10 mouse cellular contexts compared by ENCODE assay signal in genomic region chr16:56501513-56501912, GRCm38 (mm10). TPM values are rescaled to one million over a fixed set of nuclear protein-coding genes. Genes with fewer than 3 reads are reported as not detected.
DNase-seq lines count a peak whose midpoint lies in the region; ATAC-seq lines count a peak whose summit lies in the region.
"Had no signal": no experiment of that assay in that cellular context is flagged by ENCODE, and none has a peak within 500 bp of the region (broad histone marks: within the 10 kb centered on the region; RNA-seq: fewer than 3 reads in every experiment).

No protein-coding gene starts in this region.

- no peaks in the 10 kb centered on the region for H3K4me1 ChIP-seq in liver, embryonic 11.5 days (replicated peaks; ENCODE audit: control insufficient read depth, insufficient read depth, low read length)
- H3K4me1 ChIP-seq: midbrain, embryonic 13.5 days had no signal

- no peak overlapping the region for H3K4me3 ChIP-seq in liver, embryonic 11.5 days (ENCODE audit: low read depth, low read length)
- H3K4me3 ChIP-seq: midbrain, embryonic 13.5 days had no signal

- no peak for ATAC-seq in liver, embryonic 11.5 days (replicated peaks; ENCODE audit: low FRiP score)
- ATAC-seq: midbrain, embryonic 13.5 days had no signal

- DNase-seq in liver: peak; percentile 6
- no peak for DNase-seq in liver, embryonic 11.5 days (ENCODE audit: low spot score)
- peak; percentile 63 to 72 for DNase-seq in heart, adult 9 months (ENCODE audit: low spot score in 2 of 2)
- DNase-seq in kidney, adult 8-10 months: peak; percentile 39 to 47
- DNase-seq in lung, postnatal 36 days: peak; percentile 88
- DNase-seq in natural killer cell, adult 2 months (ENCODE audit: low spot score in 2 of 2): no peak
- no peak for DNase-seq in layer of hippocampus, adult 9-11 months
- no peak for DNase-seq in cerebellum, postnatal 25 days
- DNase-seq: right cerebral cortex, postnatal 14 days had no signal

- no peaks in the 10 kb centered on the region for H3K9me3 ChIP-seq in liver, embryonic 11.5 days (ENCODE audit: control insufficient read depth, low read length)
- H3K9me3 ChIP-seq: midbrain, embryonic 13.5 days had no signal

- no peak overlapping the region for H3K4me2 ChIP-seq in liver, embryonic 11.5 days
- H3K4me2 ChIP-seq: midbrain, embryonic 13.5 days had no signal

- no peak overlapping the region for H3K9ac ChIP-seq in liver, embryonic 11.5 days (ENCODE audit: low read depth, low read length)
- H3K9ac ChIP-seq: midbrain, embryonic 13.5 days had no signal

- no peaks in the 10 kb centered on the region for H3K27me3 ChIP-seq in liver, embryonic 11.5 days (replicated peaks; ENCODE audit: control insufficient read depth, insufficient read depth, low read length)
- H3K27me3 ChIP-seq: midbrain, embryonic 13.5 days had no signal

- no peak overlapping the region for H3K27ac ChIP-seq in liver, embryonic 11.5 days (ENCODE audit: low read depth, low read length)
- H3K27ac ChIP-seq: midbrain, embryonic 13.5 days had no signal

- 69% methylated on average over 2 of the region's 2 CpGs for WGBS in liver, embryonic 11.5 days

- no peaks in the 10 kb centered on the region for H3K36me3 ChIP-seq in liver, embryonic 11.5 days (ENCODE audit: control insufficient read depth, insufficient read depth, low read length)
- H3K36me3 ChIP-seq: midbrain, embryonic 13.5 days had no signal

RNA-seq across cellular contexts. Expression of gene Abi3bp, which starts 23.8 kb away (rescaled TPM):
- polyA plus RNA-seq in liver, embryonic 11.5 days (2014; fragmentation: Nextera tagmentation; extraction: Ambion mirVana): 0.38 and 0.44 TPM in 2 replicates

Comparison
In these comparisons a context has a peak if more than half of its experiments do, and no peak if none do; other contexts are left out.
1. DNase-seq: peak in liver (single experiment), heart, adult 9 months (2 of 2), kidney, adult 8-10 months (2 of 2) and lung, postnatal 36 days (single experiment); none in liver, embryonic 11.5 days (single experiment), natural killer cell, adult 2 months (0 of 2), layer of hippocampus, adult 9-11 months (single experiment) and cerebellum, postnatal 25 days (0 of 2).